Mouse (Mus musculus): Measurements from ENCODE around the gene Tmem110. TPM values are rescaled to one million over a fixed set of nuclear protein-coding genes. Genes with fewer than 3 reads are reported as not detected.

Tmem110 gene
- polyA plus RNA-seq, 1 experiment from 2014 or later = 19.6 TPM

GRCm38 (mm10) chr14:30828635-30829460, 3.5 kb downstream of the Tmem110 start:
- no peaks in the 10 kb centered on the region for H3K36me3 ChIP-seq
- H3K9ac ChIP-seq = no peak overlapping the region
- 87% methylated on average over 11 of the region's 11 CpGs for WGBS
- H3K9me3 ChIP-seq = no peaks in the 10 kb centered on the region
- no peak overlapping the region for H3K4me3 ChIP-seq
- H3K27ac ChIP-seq (replicated peaks) = no peak overlapping the region
- H3K4me1 ChIP-seq (replicated peaks) = peaks cover 28% of the 10 kb centered on the region
- no peaks in the 10 kb centered on the region for H3K27me3 ChIP-seq
- no peak for ATAC-seq (ENCODE audit: low read depth)
- no peak overlapping the region for H3K4me2 ChIP-seq

GRCm38 (mm10) chr14:30837416-30837996, 12.1 kb downstream of the Tmem110 start:
- Histone ChIP-seq H3K36me3 (peaks cover 9% of the 10 kb centered on the region), H3K9me3 (no peaks in the 10 kb centered on the region), H3K4me3 (no peak overlapping the region), H3K27me3 (no peaks in the 10 kb centered on the region), H3K4me1 (replicated peaks) (no peaks in the 10 kb centered on the region), H3K27ac (replicated peaks) (no peak overlapping the region), H3K4me2 (no peak overlapping the region), H3K9ac (no peak overlapping the region)
- WGBS = 89% methylated on average over 14 of the region's 14 CpGs
- ATAC-seq (ENCODE audit: low read depth) = no peak

- Histone ChIP-seq H3K36me3 (peaks cover 4% of the 10 kb centered on the region; the same call in 1 of the 2 replicates), H3K9ac (no peak overlapping the region), H3K27me3 (no peaks in the 10 kb centered on the region), H3K4me1 (replicated peaks) (no peaks in the 10 kb centered on the region), H3K27ac (replicated peaks) (no peak overlapping the region), H3K4me2 (no peak overlapping the region), H3K9me3 (no peaks in the 10 kb centered on the region), H3K4me3 (no peak overlapping the region)
- 92% methylated on average over 3 of the region's 3 CpGs for WGBS
- ATAC-seq (ENCODE audit: low read depth) = no peak
Observed at GRCm38 (mm10) chr14:30843701-30844100, 18.3 kb downstream of the Tmem110 start.

- H3K27me3 ChIP-seq = no peaks in the 10 kb centered on the region
- no peaks in the 10 kb centered on the region for H3K4me1 ChIP-seq (replicated peaks)
- H3K4me2 ChIP-seq = no peak overlapping the region
- ATAC-seq (ENCODE audit: low read depth) = no peak
- no peak overlapping the region for H3K27ac ChIP-seq (replicated peaks)
- H3K9ac ChIP-seq = no peak overlapping the region
- H3K9me3 ChIP-seq = no peaks in the 10 kb centered on the region
- no peak overlapping the region for H3K4me3 ChIP-seq
- WGBS = 78% methylated on average over 5 of the region's 5 CpGs
- peaks cover 4% of the 10 kb centered on the region; the same call in 1 of the 2 replicates for H3K36me3 ChIP-seq
Observed at GRCm38 (mm10) chr14:30850504-30850903, 25.1 kb downstream of the Tmem110 start.

GRCm38 (mm10) chr14:30852325-30852724, 26.9 kb downstream of the Tmem110 start:
- H3K36me3 ChIP-seq = no peaks in the 10 kb centered on the region
- no peak overlapping the region for H3K4me2 ChIP-seq
- no peak overlapping the region for H3K27ac ChIP-seq (replicated peaks)
- H3K9me3 ChIP-seq = no peaks in the 10 kb centered on the region
- H3K4me1 ChIP-seq (replicated peaks) = no peaks in the 10 kb centered on the region
- no peak overlapping the region for H3K4me3 ChIP-seq
- 91% methylated on average over 5 of the region's 5 CpGs for WGBS
- no peaks in the 10 kb centered on the region for H3K27me3 ChIP-seq
- no peak for ATAC-seq (ENCODE audit: low read depth)
- no peak overlapping the region for H3K9ac ChIP-seq

GRCm38 (mm10) chr14:30855316-30855715, 29.9 kb downstream of the Tmem110 start:
- WGBS = 97% methylated on average over 3 of the region's 3 CpGs
- Histone ChIP-seq H3K27me3 (no peaks in the 10 kb centered on the region), H3K4me1 (replicated peaks) (no peaks in the 10 kb centered on the region), H3K9ac (no peak overlapping the region), H3K4me3 (no peak overlapping the region), H3K4me2 (no peak overlapping the region), H3K9me3 (no peaks in the 10 kb centered on the region), H3K36me3 (no peaks in the 10 kb centered on the region), H3K27ac (replicated peaks) (no peak overlapping the region)
- no peak for ATAC-seq (ENCODE audit: low read depth)

- WGBS = 92% methylated on average over 10 of the region's 10 CpGs
- Histone ChIP-seq H3K9me3 (no peaks in the 10 kb centered on the region), H3K27ac (replicated peaks) (no peak overlapping the region), H3K4me3 (no peak overlapping the region), H3K9ac (no peak overlapping the region), H3K27me3 (no peaks in the 10 kb centered on the region), H3K4me1 (replicated peaks) (no peaks in the 10 kb centered on the region), H3K4me2 (no peak overlapping the region), H3K36me3 (no peaks in the 10 kb centered on the region)
- no peak for ATAC-seq (ENCODE audit: low read depth)
Observed at GRCm38 (mm10) chr14:30856885-30857507, 31.6 kb downstream of the Tmem110 start.

- WGBS = 84% methylated on average over 4 of the region's 4 CpGs
- H3K9me3 ChIP-seq = no peaks in the 10 kb centered on the region
- no peaks in the 10 kb centered on the region for H3K36me3 ChIP-seq
- H3K4me3 ChIP-seq = no peak overlapping the region
- H3K4me1 ChIP-seq (replicated peaks) = no peaks in the 10 kb centered on the region
- H3K27me3 ChIP-seq = no peaks in the 10 kb centered on the region
- no peak overlapping the region for H3K27ac ChIP-seq (replicated peaks)
- no peak for ATAC-seq (ENCODE audit: low read depth)
- H3K4me2 ChIP-seq = no peak overlapping the region
- no peak overlapping the region for H3K9ac ChIP-seq
Observed at GRCm38 (mm10) chr14:30857990-30858389, 32.6 kb downstream of the Tmem110 start.

GRCm38 (mm10) chr14:30861421-30862125, 36.2 kb downstream of the Tmem110 start:
- no peak for ATAC-seq (ENCODE audit: low read depth)
- no peak overlapping the region for H3K9ac ChIP-seq
- no peak overlapping the region for H3K27ac ChIP-seq (replicated peaks)
- WGBS = 81% methylated on average over 16 of the region's 16 CpGs
- no peaks in the 10 kb centered on the region for H3K9me3 ChIP-seq
- H3K27me3 ChIP-seq = no peaks in the 10 kb centered on the region
- no peak overlapping the region for H3K4me2 ChIP-seq
- no peaks in the 10 kb centered on the region for H3K4me1 ChIP-seq (replicated peaks)
- no peak overlapping the region for H3K4me3 ChIP-seq
- peaks cover 12% of the 10 kb centered on the region; the same call in 1 of the 2 replicates for H3K36me3 ChIP-seq

- WGBS = 91% methylated on average over 9 of the region's 9 CpGs
- no peaks in the 10 kb centered on the region for H3K27me3 ChIP-seq
Observed at GRCm38 (mm10) chr14:30862368-30862767, 37.0 kb downstream of the Tmem110 start.

GRCm38 (mm10) chr14:30865311-30865710, 39.9 kb downstream of the Tmem110 start:
- Histone ChIP-seq H3K4me2 (no peak overlapping the region), H3K9me3 (no peaks in the 10 kb centered on the region), H3K27ac (replicated peaks) (no peak overlapping the region), H3K4me3 (no peak overlapping the region), H3K36me3 (peaks cover 22% of the 10 kb centered on the region), H3K9ac (no peak overlapping the region), H3K4me1 (replicated peaks) (no peaks in the 10 kb centered on the region), H3K27me3 (no peaks in the 10 kb centered on the region)
- 72% methylated on average over 3 of the region's 3 CpGs for WGBS
- ATAC-seq (ENCODE audit: low read depth) = no peak

More at GRCm38 (mm10) chr14:30862368-30862767, 37.0 kb downstream of the Tmem110 start:
- Histone ChIP-seq H3K27ac (replicated peaks) (no peak overlapping the region), H3K9me3 (no peaks in the 10 kb centered on the region), H3K4me3 (no peak overlapping the region), H3K36me3 (peaks cover 16% of the 10 kb centered on the region), H3K4me2 (no peak overlapping the region), H3K4me1 (replicated peaks) (no peaks in the 10 kb centered on the region), H3K9ac (no peak overlapping the region)
- no peak for ATAC-seq (ENCODE audit: low read depth)

- 35% methylated on average over 5 of the region's 5 CpGs for WGBS
- H3K27ac ChIP-seq (replicated peaks) = no peak overlapping the region
- H3K4me1 ChIP-seq (replicated peaks) = no peaks in the 10 kb centered on the region
- ATAC-seq (ENCODE audit: low read depth) = no peak
- no peaks in the 10 kb centered on the region for H3K27me3 ChIP-seq
- no peaks in the 10 kb centered on the region for H3K9me3 ChIP-seq
- H3K4me3 ChIP-seq = no peak overlapping the region
- H3K4me2 ChIP-seq = no peak overlapping the region
- no peak overlapping the region for H3K9ac ChIP-seq
- H3K36me3 ChIP-seq = peaks cover 22% of the 10 kb centered on the region
Observed at GRCm38 (mm10) chr14:30867042-30867441, 41.7 kb downstream of the Tmem110 start.
